Mouse (Mus musculus): ENCODE data around the gene Sfxn5. TPM values are rescaled to one million over a fixed set of nuclear protein-coding genes. Genes with fewer than 3 reads are reported as not detected.

The Sfxn5 gene
- total and polyA plus RNA-seq, 3 experiments: 1.8 to 3.0 TPM; not detected in 1

DNA sequence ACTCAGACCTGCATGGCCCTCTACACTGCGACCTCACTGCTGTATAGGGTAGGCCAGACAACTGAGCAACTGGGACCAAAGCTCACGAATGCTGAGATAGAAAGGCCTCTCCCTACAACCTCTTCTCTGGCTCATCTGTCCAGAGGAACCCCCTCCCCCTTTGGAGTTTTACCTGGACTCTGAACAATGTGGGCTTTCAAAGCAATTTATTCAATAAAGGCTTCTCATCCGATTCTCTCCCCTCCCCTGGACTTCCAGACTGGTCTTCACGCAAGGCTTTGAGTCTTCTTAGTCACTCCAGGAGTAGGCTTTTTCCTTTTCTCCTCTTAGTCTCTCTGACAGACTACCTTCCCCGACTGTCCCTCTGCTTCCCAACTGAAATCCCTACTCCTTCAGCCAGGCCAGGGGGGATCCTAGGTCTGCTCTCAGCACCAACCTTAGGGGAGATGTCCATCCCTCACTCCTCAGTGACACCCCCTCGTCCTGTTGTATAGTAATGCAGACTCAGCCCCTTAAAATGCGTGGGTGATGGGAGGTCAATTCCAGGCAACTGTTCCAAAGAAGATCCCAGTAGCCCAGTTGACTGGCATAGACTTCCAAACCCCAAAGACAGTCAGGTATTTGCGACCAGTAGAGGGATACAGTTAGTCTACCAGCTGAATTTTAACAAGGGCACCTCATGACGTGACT lies 141.3 kb downstream of the Sfxn5 start (continued):
- TF ChIP-seq GABPA (IDR thresholded peaks at IDR 0.05; ENCODE audit: low read depth, low read length) (no peak), HCFC1 (IDR thresholded peaks at IDR 0.05; ENCODE audit: low read depth, low read length) (no peak)

DNA sequence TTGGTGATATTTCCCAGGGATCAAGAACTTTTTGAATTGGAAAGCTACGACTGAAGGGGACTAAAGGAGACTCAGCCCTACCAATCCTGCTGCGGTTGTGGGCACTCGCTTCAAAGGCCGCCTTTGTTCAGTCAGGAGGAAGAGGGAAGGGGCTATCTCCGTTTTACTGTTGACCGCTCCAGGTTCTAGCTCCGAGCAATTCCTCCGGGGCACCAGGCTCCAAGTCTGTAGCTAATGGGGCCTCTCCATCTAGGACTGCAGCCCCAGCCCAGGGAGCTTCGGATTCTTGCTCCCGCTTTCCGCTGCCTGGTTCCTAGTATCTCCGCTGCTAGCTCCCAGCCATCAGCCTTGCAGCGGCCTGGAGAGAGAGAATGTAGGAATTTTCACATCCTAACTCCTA lies 142.6 kb downstream of the Sfxn5 start:
- Histone ChIP-seq H3K4me1 (ENCODE audit: control insufficient read depth in 1 of 2, insufficient read depth in 2 of 2, low read length in 2 of 2) (no peaks in the 10 kb centered on the region), H3K27me3 (ENCODE audit: control insufficient read depth in 1 of 2, insufficient read depth in 2 of 2, low read length in 2 of 2) (peaks cover 2 to 3% of the 10 kb centered on the region in 2 experiments; a peak in 2 of 4 replicates), H3K9me3 (replicated peaks; ENCODE audit: insufficient read depth, low read length) (no peaks in the 10 kb centered on the region), H3K9ac (ENCODE audit: control insufficient read depth, low read depth, low read length, poor library complexity, severe bottlenecking) (no peak overlapping the region), H3K4me3 (ENCODE audit: control insufficient read depth in 1 of 2, insufficient read depth in 1 of 2, low read depth in 2 of 2, low read length in 2 of 2) (no peak overlapping the region), H3K27ac (ENCODE audit: control insufficient read depth, low read depth, low read length) (no peak overlapping the region), H3K79me2 (ENCODE audit: control insufficient read depth, insufficient read depth, low read length, poor library complexity) (no peaks in the 10 kb centered on the region), H3K36me3 (ENCODE audit: control insufficient read depth in 1 of 2, insufficient read depth in 2 of 2, low read length in 2 of 2) (no peaks in the 10 kb centered on the region)
- TF ChIP-seq HCFC1 (IDR thresholded peaks at IDR 0.05; ENCODE audit: low read depth, low read length) (no peak), KAT2A (conservative IDR thresholded peaks at IDR 0.05; ENCODE audit: low read depth, low read length) (no peak), SMC3 (IDR thresholded peaks at IDR 0.05; ENCODE audit: low read depth, low read length) (no peak), TAL1 (IDR thresholded peaks at IDR 0.05; ENCODE audit: low read length) (no peak), POLR2AphosphoS2 (IDR thresholded peaks at IDR 0.05; ENCODE audit: low read length) (no peak), NRF1 (IDR thresholded peaks at IDR 0.05; ENCODE audit: insufficient read depth, low read depth, low read length, poor library complexity, severe bottlenecking) (no peak), ZMIZ1 (IDR thresholded peaks at IDR 0.05; ENCODE audit: low read depth, low read length) (no peak), MEF2A (IDR thresholded peaks at IDR 0.05; ENCODE audit: extremely low read depth, insufficient replicate concordance, low read depth, low read length, poor library complexity, severe bottlenecking) (no peak), ELF1 (IDR thresholded peaks at IDR 0.05; ENCODE audit: low read depth, low read length) (no peak), USF1 (IDR thresholded peaks at IDR 0.05; ENCODE audit: low read depth, low read length) (no peak), ZKSCAN1 (IDR thresholded peaks at IDR 0.05; ENCODE audit: low read depth, low read length) (no peak), MYC (IDR thresholded peaks at IDR 0.05; ENCODE audit: low read depth, low read length) (no peak), EP300 (IDR thresholded peaks at IDR 0.05; ENCODE audit: low read depth in 1 of 2, low read length in 2 of 2) (no peak), E2F4 (IDR thresholded peaks at IDR 0.05; ENCODE audit: borderline replicate concordance, low read depth, low read length) (no peak), MYB (IDR thresholded peaks at IDR 0.05; ENCODE audit: low read depth, low read length) (no peak), GATA1 (IDR thresholded peaks at IDR 0.05; ENCODE audit: low read depth, low read length) (no peak), MXI1 (IDR thresholded peaks at IDR 0.05; ENCODE audit: low read depth, low read length) (no peak), POLR2AphosphoS5 (IDR thresholded peaks at IDR 0.05; ENCODE audit: borderline replicate concordance, low read depth, low read length) (no peak)
- no peak for DNase-seq (ENCODE audit: low read depth, low spot score)
